Mouse (Mus musculus): ENCODE data around the gene Plaa. TPM values are rescaled to one million over a fixed set of nuclear protein-coding genes. Genes with fewer than 3 reads are reported as not detected.

Plaa gene
- polyA plus RNA-seq, 1 experiment, result 29.9 TPM

- H3K4me1 ChIP-seq (ENCODE audit: control insufficient read depth, insufficient read depth, low read length), result no peaks in the 10 kb centered on the region
- TF ChIP-seq POLR2A (IDR thresholded peaks at IDR 0.05; ENCODE audit: borderline replicate concordance, insufficient read depth, low read length) (no peak), CTCF (IDR thresholded peaks at IDR 0.05; ENCODE audit: borderline replicate concordance, insufficient read depth, low read depth, low read length) (no peak)
- H3K27ac ChIP-seq (ENCODE audit: insufficient read depth, low read length), result no peak overlapping the region
- no peak for DNase-seq
- H3K27me3 ChIP-seq (ENCODE audit: control insufficient read depth, insufficient read depth, low read length), result no peaks in the 10 kb centered on the region
- H3K4me3 ChIP-seq (replicated peaks; ENCODE audit: insufficient read depth, low read depth, low read length), result no peak overlapping the region
Observed at GRCm38 (mm10) chr4:94564297-94564696, 38.7 kb downstream of the Plaa start.

GRCm38 (mm10) chr4:94561954-94562648, 40.9 kb downstream of the Plaa start:
- 74% methylated on average over 7 of the region's 7 CpGs for WGBS
- TF ChIP-seq POLR2A (IDR thresholded peaks at IDR 0.05; ENCODE audit: borderline replicate concordance, insufficient read depth, low read length), result no peak
- TF ChIP-seq CTCF (IDR thresholded peaks at IDR 0.05; ENCODE audit: borderline replicate concordance, insufficient read depth, low read depth, low read length), result no peak
- Histone ChIP-seq H3K4me3 (replicated peaks; ENCODE audit: insufficient read depth, low read depth, low read length) (no peak overlapping the region), H3K27ac (ENCODE audit: insufficient read depth, low read length) (no peak overlapping the region), H3K27me3 (ENCODE audit: control insufficient read depth, insufficient read depth, low read length) (no peaks in the 10 kb centered on the region), H3K4me1 (ENCODE audit: control insufficient read depth, insufficient read depth, low read length) (no peaks in the 10 kb centered on the region)
- no peak for DNase-seq

GRCm38 (mm10) chr4:94560316-94560715, 42.7 kb downstream of the Plaa start:
- no peaks in the 10 kb centered on the region for H3K27me3 ChIP-seq (ENCODE audit: control insufficient read depth, insufficient read depth, low read length)
- no peaks in the 10 kb centered on the region for H3K4me1 ChIP-seq (ENCODE audit: control insufficient read depth, insufficient read depth, low read length)
- WGBS, result 83% methylated on average over 1 of the region's 1 CpGs
- DNase-seq, result no peak
- TF ChIP-seq CTCF (IDR thresholded peaks at IDR 0.05; ENCODE audit: borderline replicate concordance, insufficient read depth, low read depth, low read length) (no peak), POLR2A (IDR thresholded peaks at IDR 0.05; ENCODE audit: borderline replicate concordance, insufficient read depth, low read length) (no peak)
- H3K27ac ChIP-seq (ENCODE audit: insufficient read depth, low read length), result no peak overlapping the region
- no peak overlapping the region for H3K4me3 ChIP-seq (replicated peaks; ENCODE audit: insufficient read depth, low read depth, low read length)

- 20% methylated on average over 2 of the region's 2 CpGs for WGBS
Observed at GRCm38 (mm10) chr4:94559266-94559665, 43.8 kb downstream of the Plaa start.

GRCm38 (mm10) chr4:94557145-94557544, 45.9 kb downstream of the Plaa start:
- peaks cover 2% of the 10 kb centered on the region; the same call in 1 of the 2 replicates for H3K4me1 ChIP-seq (ENCODE audit: control insufficient read depth, insufficient read depth, low read length)
- no peaks in the 10 kb centered on the region for H3K27me3 ChIP-seq (ENCODE audit: control insufficient read depth, insufficient read depth, low read length)
- 76% methylated on average over 7 of the region's 7 CpGs for WGBS
- TF ChIP-seq CTCF (IDR thresholded peaks at IDR 0.05; ENCODE audit: borderline replicate concordance, insufficient read depth, low read depth, low read length), result no peak
- no peak for TF ChIP-seq POLR2A (IDR thresholded peaks at IDR 0.05; ENCODE audit: borderline replicate concordance, insufficient read depth, low read length)
- DNase-seq, result peak in 1 of 2 experiments; percentile 18
- no peak overlapping the region for H3K27ac ChIP-seq (ENCODE audit: insufficient read depth, low read length)
- H3K4me3 ChIP-seq (replicated peaks; ENCODE audit: insufficient read depth, low read depth, low read length), result peak overlapping the region; percentile 17

More at GRCm38 (mm10) chr4:94559266-94559665, 43.8 kb downstream of the Plaa start:
- TF ChIP-seq POLR2A (IDR thresholded peaks at IDR 0.05; ENCODE audit: borderline replicate concordance, insufficient read depth, low read length), result no peak
- no peak for TF ChIP-seq CTCF (IDR thresholded peaks at IDR 0.05; ENCODE audit: borderline replicate concordance, insufficient read depth, low read depth, low read length)
- Histone ChIP-seq H3K27me3 (ENCODE audit: control insufficient read depth, insufficient read depth, low read length) (no peaks in the 10 kb centered on the region), H3K4me3 (replicated peaks; ENCODE audit: insufficient read depth, low read depth, low read length) (no peak overlapping the region), H3K27ac (ENCODE audit: insufficient read depth, low read length) (no peak overlapping the region), H3K4me1 (ENCODE audit: control insufficient read depth, insufficient read depth, low read length) (peaks cover 2% of the 10 kb centered on the region; the same call in 1 of the 2 replicates)
- DNase-seq, result no peak

- TF ChIP-seq CTCF (IDR thresholded peaks at IDR 0.05; ENCODE audit: borderline replicate concordance, insufficient read depth, low read depth, low read length) (no peak), POLR2A (IDR thresholded peaks at IDR 0.05; ENCODE audit: borderline replicate concordance, insufficient read depth, low read length) (peak; percentile 95)
Observed at GRCm38 (mm10) chr4:94556265-94557054, 46.6 kb downstream of the Plaa start, which contains the start of the genes Gm10306 and Caap1. Gene Gm10306, plus strand, starts transcription at chr4:94556546. Gene Caap1, minus strand, starts transcription at chr4:94556796.

GRCm38 (mm10) chr4:94554955-94555494, 48.0 kb downstream of the Plaa start:
- no peak overlapping the region for H3K4me3 ChIP-seq (replicated peaks; ENCODE audit: insufficient read depth, low read depth, low read length)
- TF ChIP-seq CTCF (IDR thresholded peaks at IDR 0.05; ENCODE audit: borderline replicate concordance, insufficient read depth, low read depth, low read length), result no peak
- no peak for TF ChIP-seq POLR2A (IDR thresholded peaks at IDR 0.05; ENCODE audit: borderline replicate concordance, insufficient read depth, low read length)
- 88% methylated on average over 5 of the region's 5 CpGs for WGBS

More at GRCm38 (mm10) chr4:94556265-94557054, 46.6 kb downstream of the Plaa start, which contains the start of the genes Gm10306 and Caap1:
- no peaks in the 10 kb centered on the region for H3K27me3 ChIP-seq (ENCODE audit: control insufficient read depth, insufficient read depth, low read length)
- peaks cover 2% of the 10 kb centered on the region; the same call in 1 of the 2 replicates for H3K4me1 ChIP-seq (ENCODE audit: control insufficient read depth, insufficient read depth, low read length)
- H3K4me3 ChIP-seq (replicated peaks; ENCODE audit: insufficient read depth, low read depth, low read length), result peak within 1 kb of the TSS; percentile 67
- peak; percentile 91 to 95 for DNase-seq
- 1% methylated on average over 83 of the region's 83 CpGs for WGBS
- H3K27ac ChIP-seq (ENCODE audit: insufficient read depth, low read length), result no peak within 1 kb of the TSS; the same call in 1 of the 2 replicates

More at GRCm38 (mm10) chr4:94554955-94555494, 48.0 kb downstream of the Plaa start:
- no peaks in the 10 kb centered on the region for H3K27me3 ChIP-seq (ENCODE audit: control insufficient read depth, insufficient read depth, low read length)
- no peak for DNase-seq
- H3K27ac ChIP-seq (ENCODE audit: insufficient read depth, low read length), result no peak overlapping the region
- peaks cover 2% of the 10 kb centered on the region; the same call in 1 of the 2 replicates for H3K4me1 ChIP-seq (ENCODE audit: control insufficient read depth, insufficient read depth, low read length)

All from cerebellum, adult 2 months (tissue).